ENCODE assay signal across 18 mouse cellular contexts in genomic region chr5:27838061-27838460, GRCm38 (mm10). TPM values are rescaled to one million over a fixed set of nuclear protein-coding genes. Genes with fewer than 3 reads are reported as not detected.
"Had no signal": no experiment of that assay in that cellular context is flagged by ENCODE, and none has a peak within 500 bp of the region (broad histone marks: within the 10 kb centered on the region; RNA-seq: fewer than 3 reads in every experiment).

No protein-coding gene starts in this region.

- DNase-seq: layer of hippocampus, adult 9-11 months; layer of hippocampus, postnatal 36 days; lung, embryonic 14.5 days; lung, postnatal 10 days; lung, postnatal 4 days; midbrain, embryonic 14.5 days; spleen, adult 18-20 months; thymus, adult 18-20 months; thymus, postnatal 14 days had no signal

RNA-seq across cellular contexts. Expression of gene Htr5a, which starts 3.9 kb away (rescaled TPM):
- total RNA-seq: megakaryocyte, adult 5-6 weeks; monocyte, adult 5-6 weeks; neutrophil, adult 5-6 weeks had no signal
- polyA plus RNA-seq: intestine, embryonic 16.5 days; limb, embryonic 11.5 days; limb, embryonic 15.5 days; liver, embryonic 12.5 days; liver, embryonic 16.5 days; lung, embryonic 14.5 days; stomach, embryonic 14.5 days had no signal
